Comparison of ENCODE assay signal across 8 mouse cellular contexts in genomic region chr14:87140963-87141486, GRCm38 (mm10). TPM values are rescaled to one million over a fixed set of nuclear protein-coding genes. Genes with fewer than 3 reads are reported as not detected.
A peak's percentile ranks its signal among the peaks of the same experiment; 100 is the strongest.
DNase-seq lines count a peak whose midpoint lies in the region; ATAC-seq lines count a peak whose summit lies in the region.

TSS of gene Diaph3 (minus strand) at chr14:87141235.

- H3K4me2 ChIP-seq in forebrain, embryonic 14.5 days (ENCODE audit: low read length), result peak within 1 kb of the TSS; percentile 82
- H3K4me2 ChIP-seq in neural tube, embryonic 15.5 days, result peak within 1 kb of the TSS; percentile 98

- ATAC-seq in forebrain, embryonic 14.5 days, result peak; percentile 100
- ATAC-seq in neural tube, embryonic 15.5 days (ENCODE audit: low FRiP score), result peak; percentile 100

- no peak within 1 kb of the TSS for H3K27ac ChIP-seq in forebrain, embryonic 14.5 days (ENCODE audit: low read depth, low read length)
- no peak within 1 kb of the TSS for H3K27ac ChIP-seq in neural tube, embryonic 15.5 days (replicated peaks)

- no peaks in the 10 kb centered on the region for H3K27me3 ChIP-seq in forebrain, embryonic 14.5 days (replicated peaks; ENCODE audit: control insufficient read depth, insufficient read depth, low read length)
- no peaks in the 10 kb centered on the region for H3K27me3 ChIP-seq in neural tube, embryonic 15.5 days (replicated peaks)

- H3K36me3 ChIP-seq in forebrain, embryonic 14.5 days (ENCODE audit: control insufficient read depth, insufficient read depth, low read length), result no peaks in the 10 kb centered on the region
- H3K36me3 ChIP-seq in neural tube, embryonic 15.5 days, result no peaks in the 10 kb centered on the region

- under 1% methylated on average over 43 of the region's 43 CpGs for WGBS in forebrain, embryonic 14.5 days
- 0% methylated on average over 43 of the region's 43 CpGs for WGBS in neural tube, embryonic 15.5 days

- peak within 1 kb of the TSS; percentile 56 for H3K4me3 ChIP-seq in forebrain, embryonic 14.5 days (ENCODE audit: low read depth, low read length)
- peak within 1 kb of the TSS; percentile 73 for H3K4me3 ChIP-seq in neural tube, embryonic 15.5 days (replicated peaks)

- no peaks in the 10 kb centered on the region for H3K4me1 ChIP-seq in forebrain, embryonic 14.5 days (ENCODE audit: control insufficient read depth, insufficient read depth, low read length)
- peaks cover 5% of the 10 kb centered on the region for H3K4me1 ChIP-seq in neural tube, embryonic 15.5 days

- H3K9ac ChIP-seq in forebrain, embryonic 14.5 days (ENCODE audit: low read length), result peak within 1 kb of the TSS; percentile 59
- peak within 1 kb of the TSS; percentile 55 for H3K9ac ChIP-seq in neural tube, embryonic 15.5 days (replicated peaks)

- intact Hi-C loops in heart, postnatal 14 days (cut with DNase I), result loop anchor here (5.0 kb wide), 1 partner anchor 271 kb away; no protein-coding TSS in a partner anchor

- H3K9me3 ChIP-seq in forebrain, embryonic 14.5 days (replicated peaks; ENCODE audit: control insufficient read depth, low read length), result no peaks in the 10 kb centered on the region
- H3K9me3 ChIP-seq in neural tube, embryonic 15.5 days (replicated peaks), result no peaks in the 10 kb centered on the region

- peak; percentile 99 for DNase-seq in ES-CJ7 (ENCODE audit: low read depth, low spot score)
- DNase-seq in cerebellum, adult 11 months, result peak; percentile 74
- DNase-seq in forebrain, embryonic 14.5 days (ENCODE audit: low spot score), result peak; percentile 99
- DNase-seq in heart, postnatal 14 days, result peak; percentile 97
- peak; percentile 94 for DNase-seq in layer of hippocampus, adult 11-12 months (ENCODE audit: low spot score)
- DNase-seq in lung, adult 18-20 months, result peak; percentile 93 to 94
- peak; percentile 98 for DNase-seq in testis, postnatal 14 days (ENCODE audit: low spot score)

RNA-seq across cellular contexts. Expression of gene Diaph3, which starts in this region (rescaled TPM):
- polyA plus RNA-seq in forebrain, embryonic 14.5 days (2014; fragmentation: Nextera tagmentation; extraction: Ambion mirVana), result 3.5 and 6.6 TPM in 2 replicates
- 1 to 10 TPM; 2.9 to 4.7 TPM for total RNA-seq in heart, postnatal 14 days (2021)
- 3.0 and 4.9 TPM in 2 replicates for polyA plus RNA-seq in neural tube, embryonic 15.5 days (2015; fragmentation: Nextera tagmentation; extraction: Ambion mirVana)
